Mouse (Mus musculus): ENCODE measurements around the gene Uap1.

The Uap1 gene

GRCm38 (mm10) chr1:170164053-170164614 is 10.6 kb downstream of the Uap1 start:
- no peak for DNase-seq

- no peak for DNase-seq
These were observed 11.3 kb downstream of the Uap1 start for GRCm38 (mm10) chr1:170163398-170163943.

GRCm38 (mm10) chr1:170161852-170162251 is 12.9 kb downstream of the Uap1 start:
- DNase-seq: no peak

- no peak for DNase-seq
These were observed 14.3 kb downstream of the Uap1 start for GRCm38 (mm10) chr1:170160397-170160938.

GRCm38 (mm10) chr1:170159707-170160106 is 15.1 kb downstream of the Uap1 start:
- DNase-seq: no peak

GRCm38 (mm10) chr1:170155761-170156160 is 19.0 kb downstream of the Uap1 start:
- no peak for DNase-seq

- no peak for DNase-seq
These were observed 19.5 kb downstream of the Uap1 start for GRCm38 (mm10) chr1:170155298-170155697.

- DNase-seq: no peak
These were observed 20.8 kb downstream of the Uap1 start for GRCm38 (mm10) chr1:170153986-170154385.

- no peak for DNase-seq
These were observed 22.2 kb downstream of the Uap1 start for GRCm38 (mm10) chr1:170152552-170152951.

- DNase-seq: no peak
These were observed 23.9 kb downstream of the Uap1 start for GRCm38 (mm10) chr1:170150870-170151269.

- no peak for DNase-seq
These were observed 25.0 kb downstream of the Uap1 start for GRCm38 (mm10) chr1:170149756-170150155.

- DNase-seq: no peak
These were observed 26.2 kb downstream of the Uap1 start for GRCm38 (mm10) chr1:170148536-170148935.

GRCm38 (mm10) chr1:170147651-170148448 is 26.9 kb downstream of the Uap1 start:
- DNase-seq: no peak

- no peak for DNase-seq
These were observed 29.2 kb downstream of the Uap1 start for GRCm38 (mm10) chr1:170145606-170146005.

GRCm38 (mm10) chr1:170142256-170142871 is 32.4 kb downstream of the Uap1 start:
- DNase-seq: no peak

- no peak for DNase-seq
These were observed 33.1 kb downstream of the Uap1 start for GRCm38 (mm10) chr1:170141626-170142025.

- DNase-seq: peak; percentile 61
These were observed 38.3 kb downstream of the Uap1 start for GRCm38 (mm10) chr1:170136351-170137009.

- DNase-seq: no peak
These were observed 40.5 kb downstream of the Uap1 start for GRCm38 (mm10) chr1:170134264-170134663.

GRCm38 (mm10) chr1:170130962-170131361 is 43.8 kb downstream of the Uap1 start:
- DNase-seq: no peak

- DNase-seq: no peak
These were observed 50.1 kb downstream of the Uap1 start for GRCm38 (mm10) chr1:170124644-170125043.

- DNase-seq: no peak
These were observed 61.1 kb downstream of the Uap1 start for GRCm38 (mm10) chr1:170113616-170114015.

- DNase-seq: no peak
These were observed 62.5 kb downstream of the Uap1 start for GRCm38 (mm10) chr1:170112261-170112660.

- peak; percentile 62 for DNase-seq
These were observed 63.0 kb downstream of the Uap1 start for GRCm38 (mm10) chr1:170111651-170112226.

Data from cerebellum, adult 11-12 months (tissue).